Mouse (Mus musculus) stomach, embryonic 14.5 days (tissue): Measurements from ENCODE around the gene Ncf4. TPM values are rescaled to one million over a fixed set of nuclear protein-coding genes. Genes with fewer than 3 reads are reported as not detected.

Source experiments
- microRNA-seq: library from miRNA; unstranded; fragments of <30 nt; microRNA quantifications from one replicate; pipeline ENCODE4, GENCODE M21; 2016
- polyA plus RNA-seq: library from polyadenylated mRNA; unstranded; fragments of >200 nt; fragmentation: Nextera tagmentation; extraction: Ambion mirVana; gene quantifications from 2 replicates; pipeline ENCODE4 v1.2.1, GENCODE M21; 2014

Gene Ncf4
- polyA plus RNA-seq, 1 experiment from 2014 or later: 3.2 TPM

Small RNA genes within 50 kb of the gene (microRNA-seq; reads per million reads assigned to microRNA genes)
- not detected for gene Mir7676-1

Other genes with a start within 250 kb of the Ncf4 start
- 0.06 and 0.15 TPM in 2 replicates for gene Cacng2, start 124.8 kb upstream of the Ncf4 start, polyA plus RNA-seq
- gene Ift27, start 70.7 kb upstream of the Ncf4 start, polyA plus RNA-seq: 85.6 and 97.3 TPM in 2 replicates
- gene Pvalb, start 38.4 kb upstream of the Ncf4 start, polyA plus RNA-seq: not detected in 2 replicates
- gene Csf2rb2, start 60.9 kb downstream of the Ncf4 start, polyA plus RNA-seq: 0.19 and 0.42 TPM in 2 replicates
- gene Csf2rb, start 81.0 kb downstream of the Ncf4 start, polyA plus RNA-seq: 1.6 and 2.3 TPM in 2 replicates
- gene Tex33, start 151.1 kb downstream of the Ncf4 start, polyA plus RNA-seq: not detected in 2 replicates
- 38.6 and 44.6 TPM in 2 replicates for gene Tst, start 161.1 kb downstream of the Ncf4 start, polyA plus RNA-seq
- gene Mpst, start 161.6 kb downstream of the Ncf4 start, polyA plus RNA-seq: 3.2 and 4.4 TPM in 2 replicates
- gene Kctd17, start 183.8 kb downstream of the Ncf4 start, polyA plus RNA-seq: 38.9 and 39.4 TPM in 2 replicates
- 0.50 and 0.52 TPM in 2 replicates for gene Tmprss6, start 223.8 kb downstream of the Ncf4 start, polyA plus RNA-seq